11 mouse cellular contexts compared by ENCODE assay signal in genomic region chr11:95074694-95075093, GRCm38 (mm10). TPM values are rescaled to one million over a fixed set of nuclear protein-coding genes. Genes with fewer than 3 reads are reported as not detected.
DNase-seq lines count a peak whose midpoint lies in the region; ATAC-seq and TF ChIP-seq lines count a peak whose summit lies in the region.
"Had no signal": no experiment of that assay in that cellular context is flagged by ENCODE, and none has a peak within 500 bp of the region (broad histone marks: within the 10 kb centered on the region; RNA-seq: fewer than 3 reads in every experiment).

No protein-coding gene starts in this region.

- no peak for TF ChIP-seq EP300 in lung, postnatal 0 days (IDR thresholded peaks at IDR 0.05)

- no peak for ATAC-seq in lung, postnatal 0 days
- ATAC-seq in limb, embryonic 15.5 days (ENCODE audit: insufficient number of reproducible peaks, low FRiP score, low TSS enrichment, low read depth) = no peak
- ATAC-seq in forebrain, embryonic 15.5 days (replicated peaks) = no peak

- peak overlapping the region; percentile 63 for H3K4me3 ChIP-seq in lung, postnatal 0 days (ENCODE audit: low read depth, low read length)
- peak overlapping the region; percentile 52 for H3K4me3 ChIP-seq in limb, embryonic 15.5 days
- H3K4me3 ChIP-seq in forebrain, embryonic 15.5 days = no peak overlapping the region

- no peaks in the 10 kb centered on the region for H3K9me3 ChIP-seq in lung, postnatal 0 days (ENCODE audit: low read length)
- no peaks in the 10 kb centered on the region for H3K9me3 ChIP-seq in limb, embryonic 15.5 days
- H3K9me3 ChIP-seq in forebrain, embryonic 15.5 days = no peaks in the 10 kb centered on the region

- no peak overlapping the region for H3K9ac ChIP-seq in lung, postnatal 0 days (replicated peaks; ENCODE audit: low read depth)
- no peak overlapping the region for H3K9ac ChIP-seq in limb, embryonic 15.5 days
- H3K9ac ChIP-seq in forebrain, embryonic 15.5 days (replicated peaks) = no peak overlapping the region

- no peaks in the 10 kb centered on the region for H3K27me3 ChIP-seq in lung, postnatal 0 days (replicated peaks; ENCODE audit: insufficient read depth, low read length)
- H3K27me3 ChIP-seq in limb, embryonic 15.5 days = peaks cover 64% of the 10 kb centered on the region
- H3K27me3 ChIP-seq in forebrain, embryonic 15.5 days = peaks cover 37% of the 10 kb centered on the region

- no peaks in the 10 kb centered on the region for H3K36me3 ChIP-seq in lung, postnatal 0 days (ENCODE audit: insufficient read depth, low read length)
- H3K36me3 ChIP-seq in limb, embryonic 15.5 days = no peaks in the 10 kb centered on the region
- H3K36me3 ChIP-seq in forebrain, embryonic 15.5 days = no peaks in the 10 kb centered on the region

- H3K4me1 ChIP-seq in lung, postnatal 0 days (ENCODE audit: insufficient read depth, low read depth, low read length) = peaks cover 57% of the 10 kb centered on the region
- peaks cover 61% of the 10 kb centered on the region for H3K4me1 ChIP-seq in limb, embryonic 15.5 days
- H3K4me1 ChIP-seq in forebrain, embryonic 15.5 days = peaks cover 24% of the 10 kb centered on the region

- no peak for TF ChIP-seq CTCF in lung, postnatal 0 days (IDR thresholded peaks at IDR 0.05)

- WGBS in lung, postnatal 0 days = 36% methylated on average over 4 of the region's 4 CpGs
- 59% methylated on average over 4 of the region's 4 CpGs for WGBS in limb, embryonic 15.5 days
- WGBS in forebrain, embryonic 15.5 days = 86% methylated on average over 4 of the region's 4 CpGs

- H3K4me2 ChIP-seq in lung, postnatal 0 days (replicated peaks; ENCODE audit: low read depth, low read length) = peak overlapping the region; percentile 83
- H3K4me2 ChIP-seq in limb, embryonic 15.5 days = peak overlapping the region; percentile 89
- H3K4me2 ChIP-seq in forebrain, embryonic 15.5 days (replicated peaks) = no peak overlapping the region

- H3K27ac ChIP-seq in lung, postnatal 0 days (ENCODE audit: low read length) = peak overlapping the region; percentile 92
- H3K27ac ChIP-seq in limb, embryonic 15.5 days = no peak overlapping the region
- H3K27ac ChIP-seq in forebrain, embryonic 15.5 days (replicated peaks) = no peak overlapping the region

- DNase-seq in heart, adult 11 months = peak; percentile 76
- no peak for DNase-seq in heart, adult 9 months (ENCODE audit: low spot score in 2 of 2)
- DNase-seq in lung, postnatal 0 days (ENCODE audit: low spot score) = no peak
- no peak for DNase-seq in lung, postnatal 14 days
- no peak for DNase-seq in spleen, postnatal 4 days (ENCODE audit: low spot score in 2 of 2)
- no peak for DNase-seq in Muller cell, postnatal 12 days (ENCODE audit: inconsistent ontology term)
- DNase-seq: cerebellum, postnatal 14 days; thymus, adult 2 months had no signal

RNA-seq across cellular contexts. Expression of gene Itga3, which starts 1.9 kb away (rescaled TPM):
- polyA plus RNA-seq in lung, postnatal 0 days (2015; fragmentation: Nextera tagmentation; extraction: Ambion mirVana) = 44.3 and 63.1 TPM in 2 replicates
- 8.9 and 9.5 TPM in 2 replicates for polyA plus RNA-seq in limb, embryonic 15.5 days (2015; fragmentation: Nextera tagmentation; extraction: Ambion mirVana)
- 5.9 and 6.9 TPM in 2 replicates for polyA plus RNA-seq in forebrain, embryonic 15.5 days (2015; fragmentation: Nextera tagmentation; extraction: Ambion mirVana)

RNA-seq across cellular contexts. Expression of gene Pdk2, which starts 33.5 kb away (rescaled TPM):
- polyA plus RNA-seq in lung, postnatal 0 days (2015; fragmentation: Nextera tagmentation; extraction: Ambion mirVana) = 39.3 and 51.1 TPM in 2 replicates
- polyA plus RNA-seq in limb, embryonic 15.5 days (2015; fragmentation: Nextera tagmentation; extraction: Ambion mirVana) = 33.4 and 42.9 TPM in 2 replicates
- 26.4 and 27.3 TPM in 2 replicates for polyA plus RNA-seq in forebrain, embryonic 15.5 days (2015; fragmentation: Nextera tagmentation; extraction: Ambion mirVana)

RNA-seq across cellular contexts. Expression of gene Dlx3, which starts 45.2 kb away (rescaled TPM):
- 0.05 TPM in 1 of 2 replicates, not detected in the other for polyA plus RNA-seq in lung, postnatal 0 days (2015; fragmentation: Nextera tagmentation; extraction: Ambion mirVana)
- polyA plus RNA-seq in limb, embryonic 15.5 days (2015; fragmentation: Nextera tagmentation; extraction: Ambion mirVana) = 17.7 and 20.9 TPM in 2 replicates
- not detected in 2 replicates for polyA plus RNA-seq in forebrain, embryonic 15.5 days (2015; fragmentation: Nextera tagmentation; extraction: Ambion mirVana)
- polyA plus RNA-seq: liver, embryonic 16.5 days had no signal

Comparison
In these comparisons a context has a peak if more than half of its experiments do, and no peak if none do; other contexts are left out.
1. RNA of gene Dlx3, which starts 45.2 kb away (polyA plus RNA-seq): 17.7 to 20.9 TPM in limb, embryonic 15.5 days; 0.05 TPM in lung, postnatal 0 days and not detected in forebrain, embryonic 15.5 days; every median in the first group is over 10 times any median in the second.